Comparison of ENCODE assay signal across 8 mouse cellular contexts in genomic region chr11:119913291-119913934, GRCm38 (mm10). TPM values are rescaled to one million over a fixed set of nuclear protein-coding genes. Genes with fewer than 3 reads are reported as not detected.
DNase-seq lines count a peak whose midpoint lies in the region; ATAC-seq and TF ChIP-seq lines count a peak whose summit lies in the region.

Gene Chmp6 (plus strand): TSS chr11:119913441.

- peaks cover 10% of the 10 kb centered on the region for H3K36me3 ChIP-seq in ES-Bruce4 (ENCODE audit: control insufficient read depth, insufficient read depth, low read length, poor library complexity, severe bottlenecking)
- H3K36me3 ChIP-seq in forebrain, embryonic 14.5 days (ENCODE audit: control insufficient read depth, insufficient read depth, low read length): peaks cover 28% of the 10 kb centered on the region

- no peaks in the 10 kb centered on the region for H3K27me3 ChIP-seq in ES-Bruce4 (ENCODE audit: control insufficient read depth, insufficient read depth, low read length, poor library complexity, severe bottlenecking)
- no peaks in the 10 kb centered on the region for H3K27me3 ChIP-seq in forebrain, embryonic 14.5 days (replicated peaks; ENCODE audit: control insufficient read depth, insufficient read depth, low read length)

- H3K9ac ChIP-seq in ES-Bruce4 (ENCODE audit: low read depth, poor library complexity, severe bottlenecking): peak within 1 kb of the TSS; percentile 93
- H3K9ac ChIP-seq in forebrain, embryonic 14.5 days (ENCODE audit: low read length): peak within 1 kb of the TSS; percentile 92

- peak within 1 kb of the TSS; percentile 93 for H3K4me2 ChIP-seq in forebrain, embryonic 14.5 days (ENCODE audit: low read length)

- no peaks in the 10 kb centered on the region for H3K4me1 ChIP-seq in ES-Bruce4 (ENCODE audit: control insufficient read depth, insufficient read depth, low read length)
- peaks cover 13% of the 10 kb centered on the region for H3K4me1 ChIP-seq in forebrain, embryonic 14.5 days (ENCODE audit: control insufficient read depth, insufficient read depth, low read length)
- H3K4me1 ChIP-seq in lung, adult 2 months (ENCODE audit: control insufficient read depth, insufficient read depth, low read length): peaks cover 31% of the 10 kb centered on the region

- H3K4me3 ChIP-seq in ES-Bruce4 (ENCODE audit: low read depth, low read length): peak within 1 kb of the TSS; percentile 84
- H3K4me3 ChIP-seq in forebrain, embryonic 14.5 days (ENCODE audit: low read depth, low read length): peak within 1 kb of the TSS; percentile 85
- peak within 1 kb of the TSS; percentile 89 for H3K4me3 ChIP-seq in lung, adult 2 months (replicated peaks; ENCODE audit: extremely low read depth, low read depth, low read length)

- TF ChIP-seq EP300 in ES-Bruce4 (IDR thresholded peaks at IDR 0.05; ENCODE audit: insufficient read depth, low read depth, low read length): no peak

- intact Hi-C loops in heart, postnatal 14 days (cut with DNase I): no loop called here

- WGBS in forebrain, embryonic 14.5 days: under 1% methylated on average over 48 of the region's 48 CpGs
- under 1% methylated on average over 48 of the region's 48 CpGs for WGBS in lung, adult 2 months

- H3K9me3 ChIP-seq in ES-Bruce4 (replicated peaks; ENCODE audit: control insufficient read depth, insufficient read depth, low read length, poor library complexity, severe bottlenecking): no peaks in the 10 kb centered on the region
- no peaks in the 10 kb centered on the region for H3K9me3 ChIP-seq in forebrain, embryonic 14.5 days (replicated peaks; ENCODE audit: control insufficient read depth, low read length)

- DNase-seq in forebrain, embryonic 14.5 days (ENCODE audit: low spot score): peak; percentile 85
- peak; percentile 94 to 97 for DNase-seq in heart, postnatal 14 days
- peak; percentile 90 for DNase-seq in layer of hippocampus, adult 11-12 months (ENCODE audit: low spot score)
- peak; percentile 96 for DNase-seq in lung, adult 2 months
- DNase-seq in thymus, adult 18-20 months: peak; percentile 53 to 69

- peak within 1 kb of the TSS; percentile 39 for H3K27ac ChIP-seq in ES-Bruce4 (ENCODE audit: insufficient read depth, low read length)
- H3K27ac ChIP-seq in forebrain, embryonic 14.5 days (ENCODE audit: low read depth, low read length): peak within 1 kb of the TSS; percentile 74

- ATAC-seq in cerebellum, adult (ENCODE audit: insufficient number of reproducible peaks, low FRiP score, low TSS enrichment): peak; percentile 36; the same call in 1 of the 2 replicates
- ATAC-seq in forebrain, embryonic 14.5 days: peak; percentile 74
- ATAC-seq in neutrophil, adult 5-6 weeks (ENCODE audit: extremely low read depth, insufficient number of reproducible peaks, low FRiP score, poor library complexity, severe bottlenecking): peak; percentile 44

- TF ChIP-seq POLR2A in ES-Bruce4 (IDR thresholded peaks at IDR 0.05; ENCODE audit: insufficient read depth, low read length): no peak
- peak; percentile 48; the same call in 1 of the 2 replicates for TF ChIP-seq POLR2A in lung, adult 2 months (IDR thresholded peaks at IDR 0.05; ENCODE audit: borderline replicate concordance, extremely low read depth, low read depth, low read length)

- TF ChIP-seq CTCF in ES-Bruce4 (IDR thresholded peaks at IDR 0.05; ENCODE audit: low read depth, low read length): peak; percentile 15
- no peak for TF ChIP-seq CTCF in lung, adult 2 months (IDR thresholded peaks at IDR 0.05; ENCODE audit: insufficient read depth, low read length)

RNA-seq across cellular contexts. Expression of gene Chmp6, which starts in this region (rescaled TPM):
- 25.4 and 34.0 TPM in 2 replicates for polyA plus RNA-seq in ES-Bruce4 (2011; ENCODE audit: insufficient read depth, insufficient read length, low read depth, missing spikeins)
- polyA plus RNA-seq in forebrain, embryonic 14.5 days (2014; fragmentation: Nextera tagmentation; extraction: Ambion mirVana): 90.0 and 92.7 TPM in 2 replicates
- total RNA-seq in heart, postnatal 14 days (2021): 10 to 100 TPM; 28.2 to 30.3 TPM
- polyA plus RNA-seq in lung, adult 2 months (2012; rRNA removed): 50.2 and 51.0 TPM in 2 replicates
- total RNA-seq in neutrophil, adult 5-6 weeks (2017): 20.0 and 21.4 TPM in 2 replicates

Comparison
In these comparisons a context has a peak if more than half of its experiments do, and no peak if none do; other contexts are left out.
1. Peak in every context shown above with its lines: DNase-seq, ATAC-seq, H3K4me3 ChIP-seq and H3K27ac ChIP-seq.